Mouse (Mus musculus) embryo, embryonic 10 days (tissue): ENCODE measurements around the gene Hist1h2bl.

ENCODE experiments used
- DNase-seq: peaks from one replicate; pipeline ENCODE4 v3.0.0-alpha.2; 2015; ENCODE audit warnings: low spot score

The Hist1h2bl gene

GRCm38 (mm10) chr13:21715864-21716539 is at the start of gene Hist1h2bl, which contains the start of gene Hist1h2ai:
Hist1h2bl (minus strand) TSS chr13:21716143.
Hist1h2ai (plus strand) TSS chr13:21716422.
- DNase-seq: peak; percentile 96

- no peak for DNase-seq
These were observed 39.8 kb upstream of the Hist1h2bl start for GRCm38 (mm10) chr13:21755707-21756106.

GRCm38 (mm10) chr13:21754294-21755001 is 38.5 kb upstream of the Hist1h2bl start:
- peak; percentile 56 for DNase-seq

- DNase-seq: peak; percentile 94
These were observed 37.8 kb upstream of the Hist1h2bl start, which contains the start of the genes Hist1h2ak and Hist1h2bn for GRCm38 (mm10) chr13:21753524-21754285. Hist1h2ak (minus strand) TSS chr13:21753827. Hist1h2bn (plus strand) TSS chr13:21754123.

- DNase-seq: peak; percentile 31
These were observed 37.1 kb upstream of the Hist1h2bl start for GRCm38 (mm10) chr13:21753051-21753523.

GRCm38 (mm10) chr13:21752356-21752755 is 36.4 kb upstream of the Hist1h2bl start:
- peak; percentile 48 for DNase-seq

GRCm38 (mm10) chr13:21751827-21752226 is 35.9 kb upstream of the Hist1h2bl start:
- no peak for DNase-seq

GRCm38 (mm10) chr13:21751417-21751816 is 35.5 kb upstream of the Hist1h2bl start:
- no peak for DNase-seq

- peak; percentile 91 for DNase-seq
These were observed 34.4 kb upstream of the Hist1h2bl start, which contains the start of gene Hist1h4k for GRCm38 (mm10) chr13:21750159-21751017. Hist1h4k (minus strand) TSS chr13:21750505.

- DNase-seq: peak; percentile 71
These were observed 33.6 kb upstream of the Hist1h2bl start for GRCm38 (mm10) chr13:21749387-21750158.

GRCm38 (mm10) chr13:21745006-21745405 is 29.1 kb upstream of the Hist1h2bl start:
- DNase-seq: no peak

GRCm38 (mm10) chr13:21734906-21735767 is 19.2 kb upstream of the Hist1h2bl start, which contains the start of gene Hist1h4j:
Hist1h4j (plus strand) TSS chr13:21735064.
- peak; percentile 91 for DNase-seq

GRCm38 (mm10) chr13:21734010-21734905 is 18.3 kb upstream of the Hist1h2bl start:
- DNase-seq: peak; percentile 95

GRCm38 (mm10) chr13:21733466-21733865 is 17.5 kb upstream of the Hist1h2bl start:
- peak; percentile 64 for DNase-seq

- DNase-seq: no peak
These were observed 13.6 kb upstream of the Hist1h2bl start for GRCm38 (mm10) chr13:21729544-21729943.

GRCm38 (mm10) chr13:21727948-21728572 is 12.1 kb upstream of the Hist1h2bl start:
- DNase-seq: peak; percentile 72

- peak; percentile 57 for DNase-seq
These were observed 7.3 kb upstream of the Hist1h2bl start for GRCm38 (mm10) chr13:21722993-21723836.
